Mouse (Mus musculus): Measurements from ENCODE around the gene Ier3. TPM values are rescaled to one million over a fixed set of nuclear protein-coding genes. Genes with fewer than 3 reads are reported as not detected.

Ier3 gene
- 1 to 10 TPM; 4.0 to 4.5 TPM for total RNA-seq (2021)
- long read RNA-seq, experiment 1, partial matches to known transcripts: 0 of 4 reads
- long read RNA-seq, experiment 1, other reads (novel, unspliced or antisense): 1 of 4 reads
- long read RNA-seq, experiment 2: 0 reads

- DNase-seq: peak; percentile 85
Observed at GRCm38 (mm10) chr17:35821439-35822430, at the start of gene Ier3. Gene Ier3, plus strand, starts transcription at chr17:35821684.

- peak; percentile 78 for DNase-seq
Observed at GRCm38 (mm10) chr17:35776811-35777609, 44.5 kb upstream of the Ier3 start.

GRCm38 (mm10) chr17:35778965-35779364 is 42.5 kb upstream of the Ier3 start:
- no peak for DNase-seq

- DNase-seq: no peak
Observed at GRCm38 (mm10) chr17:35779466-35780205, 41.8 kb upstream of the Ier3 start.

GRCm38 (mm10) chr17:35780362-35780761 is 41.1 kb upstream of the Ier3 start:
- no peak for DNase-seq

GRCm38 (mm10) chr17:35782398-35782797 is 39.1 kb upstream of the Ier3 start:
- no peak for DNase-seq

- no peak for DNase-seq
Observed at GRCm38 (mm10) chr17:35782924-35783323, 38.6 kb upstream of the Ier3 start.

- DNase-seq: no peak
Observed at GRCm38 (mm10) chr17:35783944-35784343, 37.5 kb upstream of the Ier3 start.

- no peak for DNase-seq
Observed at GRCm38 (mm10) chr17:35785140-35785539, 36.3 kb upstream of the Ier3 start.

- no peak for DNase-seq
Observed at GRCm38 (mm10) chr17:35787493-35787892, 34.0 kb upstream of the Ier3 start.

- DNase-seq: no peak
Observed at GRCm38 (mm10) chr17:35788025-35788424, 33.5 kb upstream of the Ier3 start.

- DNase-seq: no peak
Observed at GRCm38 (mm10) chr17:35790933-35791332, 30.6 kb upstream of the Ier3 start.

GRCm38 (mm10) chr17:35792837-35793236 is 28.6 kb upstream of the Ier3 start:
- DNase-seq: no peak

- DNase-seq: no peak
Observed at GRCm38 (mm10) chr17:35795099-35795498, 26.4 kb upstream of the Ier3 start.

- DNase-seq: no peak
Observed at GRCm38 (mm10) chr17:35795656-35796055, 25.8 kb upstream of the Ier3 start.

- no peak for DNase-seq
Observed at GRCm38 (mm10) chr17:35796835-35797234, 24.6 kb upstream of the Ier3 start.

GRCm38 (mm10) chr17:35800905-35801304 is 20.6 kb upstream of the Ier3 start:
- DNase-seq: no peak

- no peak for DNase-seq
Observed at GRCm38 (mm10) chr17:35803020-35803419, 18.5 kb upstream of the Ier3 start.

GRCm38 (mm10) chr17:35803858-35804399 is 17.6 kb upstream of the Ier3 start:
- no peak for DNase-seq

GRCm38 (mm10) chr17:35808073-35808472 is 13.4 kb upstream of the Ier3 start:
- peak; percentile 87 for DNase-seq

- DNase-seq: no peak
Observed at GRCm38 (mm10) chr17:35809395-35809794, 12.1 kb upstream of the Ier3 start.
